Mouse (Mus musculus): Measurements from ENCODE around the gene Bach2.

Bach2 gene

DNA sequence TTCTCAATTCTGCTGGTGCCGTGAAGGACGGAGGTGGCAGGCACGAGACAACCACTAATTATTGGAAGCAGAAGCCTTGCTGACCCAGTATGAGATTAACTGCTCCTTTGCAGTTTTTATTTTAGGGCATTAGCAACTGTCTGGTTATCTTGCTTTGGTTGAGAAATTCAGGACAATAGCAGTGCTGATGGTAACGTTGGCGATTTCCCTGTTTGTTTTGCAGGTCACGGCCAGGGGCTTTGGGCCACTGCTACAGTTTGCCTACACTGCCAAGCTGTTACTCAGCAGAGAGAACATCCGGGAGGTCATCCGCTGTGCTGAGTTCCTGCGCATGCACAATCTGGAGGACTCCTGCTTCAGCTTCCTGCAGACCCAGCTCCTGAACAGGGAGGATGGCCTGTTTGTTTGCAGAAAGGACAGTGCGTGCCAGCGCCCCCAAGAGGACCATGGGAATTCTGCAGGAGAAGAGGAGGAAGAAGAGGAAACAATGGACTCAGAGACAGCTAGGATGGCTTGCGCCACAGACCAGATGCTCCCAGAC lies 323.0 kb downstream of the Bach2 start:
- ATAC-seq (ENCODE audit: low TSS enrichment), result peak; percentile 74

DNA sequence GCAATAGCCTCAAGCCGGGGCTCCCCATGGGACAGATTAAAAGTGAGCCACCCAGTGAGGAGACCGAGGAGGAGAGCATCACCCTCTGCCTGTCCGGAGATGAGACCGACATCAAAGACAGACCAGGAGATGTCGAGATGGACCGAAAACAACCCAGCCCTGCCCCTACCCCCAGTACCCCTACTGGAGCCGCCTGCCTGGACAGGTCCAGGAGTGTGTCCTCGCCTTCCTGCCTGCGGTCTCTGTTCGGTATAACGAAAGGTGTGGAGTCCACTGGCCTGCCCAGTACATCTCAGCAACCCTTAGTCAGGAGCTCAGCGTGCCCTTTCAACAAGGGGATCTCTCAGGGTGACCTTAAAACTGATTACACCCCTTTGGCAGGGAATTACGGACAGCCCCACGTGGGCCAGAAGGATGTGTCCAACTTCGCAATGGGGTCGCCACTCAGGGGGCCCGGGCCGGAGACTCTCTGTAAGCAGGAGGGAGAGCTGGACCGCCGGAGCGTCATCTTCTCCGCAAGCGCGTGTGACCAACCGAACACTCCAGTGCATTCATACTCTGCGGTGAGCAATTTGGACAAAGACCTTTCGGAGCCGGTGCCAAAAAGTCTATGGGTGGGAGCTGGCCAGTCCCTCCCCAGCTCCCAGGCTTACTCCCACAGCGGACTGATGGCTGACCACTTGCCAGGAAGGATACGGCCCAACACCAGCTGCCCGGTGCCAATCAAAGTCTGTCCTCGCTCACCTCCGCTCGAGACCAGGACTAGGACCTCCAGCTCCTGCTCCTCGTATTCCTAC lies 323.9 kb downstream of the Bach2 start:
- no peak for ATAC-seq (ENCODE audit: low TSS enrichment)

DNA sequence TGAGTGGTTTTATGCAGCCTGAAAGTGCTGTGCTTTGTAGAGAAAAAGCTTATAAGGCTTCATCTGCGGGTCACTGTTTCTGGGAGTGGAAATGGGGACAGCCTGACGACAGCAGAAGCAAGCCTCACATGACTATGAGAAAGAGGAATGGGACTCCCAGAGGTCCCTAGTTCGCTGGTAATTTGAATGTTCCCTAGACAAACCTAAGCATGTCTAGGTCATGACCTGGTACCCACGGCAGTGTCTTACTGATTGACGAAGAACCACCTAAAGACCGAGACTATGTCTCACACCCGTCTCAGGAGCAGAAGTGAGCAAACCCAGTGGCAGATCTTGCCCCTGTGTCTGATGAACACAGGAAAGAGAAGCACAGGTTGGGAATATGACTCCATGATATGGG lies 325.8 kb downstream of the Bach2 start:
- no peak for ATAC-seq (ENCODE audit: low TSS enrichment)

DNA sequence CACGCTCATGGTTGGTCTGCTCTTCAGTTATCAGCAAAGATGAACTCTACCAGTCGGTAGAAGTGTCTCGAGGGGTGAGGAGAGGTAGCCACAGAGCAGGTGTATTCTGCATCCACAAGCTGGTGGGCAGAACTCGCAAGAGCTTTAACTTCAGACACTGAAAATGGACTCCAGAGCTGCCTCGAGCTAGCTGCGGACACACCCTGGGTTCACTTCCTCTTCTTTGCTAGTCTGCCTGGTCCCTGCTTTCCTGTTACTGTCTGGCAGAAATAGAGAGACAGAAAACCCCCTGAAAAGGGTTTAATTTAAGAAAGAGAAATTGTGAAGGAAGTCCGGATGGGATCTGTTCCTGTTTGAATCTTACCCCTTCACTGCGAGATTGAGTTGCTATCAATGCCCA lies 326.3 kb downstream of the Bach2 start:
- ATAC-seq (ENCODE audit: low TSS enrichment), result no peak

DNA sequence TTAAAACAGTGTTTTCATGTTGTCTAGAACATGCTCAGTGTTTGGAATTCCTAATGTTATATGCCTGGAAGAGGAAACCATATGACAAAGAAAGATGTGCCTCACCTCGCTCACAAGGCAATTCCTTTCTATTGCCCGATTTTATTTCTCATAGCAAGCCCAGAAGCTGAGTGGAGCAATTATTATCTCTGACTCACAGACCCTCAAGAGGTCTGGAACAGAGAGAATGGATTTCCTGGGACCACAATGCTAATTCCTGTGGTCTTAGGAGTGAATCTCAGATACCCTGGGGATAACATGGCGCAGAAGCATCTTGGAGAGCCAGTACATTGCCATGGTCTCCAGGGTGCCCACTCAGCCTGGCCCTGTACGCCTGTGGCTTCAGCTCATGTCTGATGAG lies 330.4 kb downstream of the Bach2 start:
- no peak for ATAC-seq (ENCODE audit: low TSS enrichment)

DNA sequence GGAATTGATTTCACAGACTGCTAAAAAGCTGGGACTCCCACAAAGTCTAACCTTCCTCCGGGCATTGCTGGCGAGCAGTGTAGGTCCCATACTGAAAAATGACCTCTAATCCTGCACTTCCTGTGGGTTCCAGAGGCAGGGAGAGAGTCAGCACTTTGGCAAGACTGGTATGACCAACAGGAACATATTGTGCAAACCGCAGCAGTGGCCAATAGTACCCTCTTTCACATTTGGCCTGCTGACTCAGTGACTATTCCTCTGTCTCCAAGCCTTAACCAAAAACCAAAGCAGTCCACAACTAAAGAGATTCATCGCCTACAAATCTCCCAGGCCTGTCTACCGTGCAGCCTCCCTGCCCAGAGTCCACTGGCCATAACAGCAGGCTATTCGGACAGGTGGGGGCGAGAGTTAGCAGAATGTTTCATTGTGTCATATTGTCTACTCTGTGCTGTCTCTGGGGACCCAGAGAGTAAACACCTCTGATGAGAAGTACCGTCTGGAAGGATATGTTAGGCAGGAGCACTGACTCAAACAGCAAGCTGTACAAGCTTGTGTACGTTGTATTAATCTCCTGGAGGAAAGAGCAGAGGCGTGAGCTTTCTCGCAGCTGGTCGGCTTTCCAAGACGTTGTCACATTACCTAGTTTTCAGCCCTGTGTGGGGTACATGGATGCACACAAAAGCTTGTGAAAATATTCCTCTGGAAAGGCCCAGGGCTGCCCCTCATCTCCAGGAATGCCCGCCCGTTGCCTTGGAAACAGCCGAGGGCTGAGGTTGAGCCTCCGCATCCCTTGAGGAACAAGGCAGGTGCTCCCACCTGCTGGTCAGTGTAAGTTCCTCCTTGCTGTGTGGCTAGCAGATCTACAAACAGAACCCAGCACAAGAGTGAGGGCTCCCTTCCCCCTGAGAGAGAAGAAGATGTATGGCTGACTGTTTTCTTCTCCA lies 331.7 kb downstream of the Bach2 start:
- peak; percentile 76 for ATAC-seq (ENCODE audit: low TSS enrichment)

DNA sequence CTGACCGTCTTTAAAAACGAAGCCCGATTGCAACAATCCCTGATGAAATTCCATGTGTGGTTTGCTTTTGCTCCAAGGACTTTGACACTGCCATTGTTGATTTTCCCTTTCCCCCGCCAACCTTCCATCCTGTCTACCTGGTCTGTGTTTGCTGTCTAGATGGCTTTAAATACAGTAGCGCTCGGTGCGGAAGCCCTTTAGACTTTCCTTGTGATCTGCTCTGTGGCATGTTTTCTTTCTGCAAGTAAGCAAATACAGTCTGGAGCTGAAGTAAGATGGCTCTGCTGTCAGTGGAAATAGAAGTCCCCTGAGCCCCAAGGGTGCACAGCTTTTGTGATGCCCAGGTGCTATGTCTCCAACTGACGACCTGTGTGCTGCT lies 332.3 kb downstream of the Bach2 start:
- ATAC-seq (ENCODE audit: low TSS enrichment), result no peak

DNA sequence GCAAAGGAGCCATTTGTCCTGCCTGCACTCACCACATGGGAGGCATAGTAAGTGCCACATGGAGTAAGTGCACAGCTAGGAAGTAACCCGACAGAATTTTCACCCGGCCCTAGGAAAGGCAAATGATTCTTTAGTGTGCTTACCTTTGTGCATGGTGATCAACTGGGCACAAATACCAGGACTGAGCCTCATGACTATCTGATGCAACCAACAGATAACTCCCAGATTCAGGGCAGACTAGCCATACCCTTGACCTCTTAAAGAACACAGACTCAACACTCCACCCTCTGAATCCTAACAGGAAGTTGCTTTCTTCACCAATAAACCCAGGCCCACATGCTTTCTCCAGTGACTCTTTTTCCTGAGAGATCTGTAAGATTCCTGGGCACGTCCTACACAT lies 332.8 kb downstream of the Bach2 start:
- no peak for ATAC-seq (ENCODE audit: low TSS enrichment)

DNA sequence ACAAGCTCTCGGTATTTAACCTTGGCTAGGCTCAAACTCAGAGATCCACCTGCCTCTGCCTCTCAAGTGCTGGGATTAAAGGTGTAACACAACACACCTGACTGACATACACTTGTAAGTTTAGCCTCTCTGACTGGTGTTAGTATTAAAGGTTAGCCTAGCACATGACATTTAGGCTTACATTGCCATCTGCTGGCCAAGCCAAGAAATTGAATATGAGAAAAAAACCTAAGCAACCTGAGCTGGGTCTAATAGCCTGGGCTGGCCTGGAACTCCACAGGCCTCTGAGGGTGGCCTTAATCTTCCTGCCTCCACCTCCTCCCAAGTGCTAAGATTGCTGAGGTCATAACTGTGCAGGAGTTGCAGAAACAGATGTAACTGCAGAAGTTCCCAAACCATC lies 333.5 kb downstream of the Bach2 start:
- peak; percentile 55 for ATAC-seq (ENCODE audit: low TSS enrichment)

DNA sequence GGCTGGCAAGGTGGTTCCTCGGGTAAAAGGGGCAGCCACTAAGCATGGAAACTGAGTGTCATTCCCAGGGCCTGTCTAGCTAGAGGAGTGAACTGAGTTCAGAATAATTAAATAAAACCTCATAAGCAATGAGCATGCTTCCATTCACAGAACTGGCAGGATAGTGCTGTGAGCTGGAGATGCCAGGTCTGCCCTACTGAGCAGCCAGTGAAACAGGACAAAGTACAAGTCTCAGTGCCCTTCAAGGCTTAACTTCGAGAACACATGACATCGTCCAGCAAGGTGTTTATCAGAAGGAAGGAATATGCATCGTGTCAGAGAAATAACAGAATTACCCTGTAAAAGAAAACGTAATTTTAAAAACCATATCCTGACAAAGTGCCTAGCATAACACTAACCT lies 335.0 kb downstream of the Bach2 start:
- no peak for ATAC-seq (ENCODE audit: low TSS enrichment)

DNA sequence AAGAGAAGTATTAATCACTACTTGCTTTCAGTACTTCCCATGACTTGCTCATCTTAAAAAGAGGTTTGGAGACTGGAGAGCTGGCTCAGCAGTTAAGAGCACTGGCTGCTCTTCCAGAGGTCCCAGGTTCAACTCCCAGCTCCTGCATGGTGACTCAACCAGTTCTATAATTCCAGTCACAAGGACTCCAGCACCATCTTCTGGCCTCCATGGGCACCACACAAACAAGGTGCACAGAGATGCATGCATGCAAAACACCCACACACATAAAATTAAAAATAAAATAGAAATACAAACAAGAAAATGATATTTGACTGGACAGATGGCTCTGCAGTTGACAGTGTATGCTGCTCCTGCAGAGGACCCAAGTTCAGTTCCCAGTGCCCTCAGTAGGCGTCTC lies 336.0 kb downstream of the Bach2 start:
- no peak for ATAC-seq (ENCODE audit: low TSS enrichment)

DNA sequence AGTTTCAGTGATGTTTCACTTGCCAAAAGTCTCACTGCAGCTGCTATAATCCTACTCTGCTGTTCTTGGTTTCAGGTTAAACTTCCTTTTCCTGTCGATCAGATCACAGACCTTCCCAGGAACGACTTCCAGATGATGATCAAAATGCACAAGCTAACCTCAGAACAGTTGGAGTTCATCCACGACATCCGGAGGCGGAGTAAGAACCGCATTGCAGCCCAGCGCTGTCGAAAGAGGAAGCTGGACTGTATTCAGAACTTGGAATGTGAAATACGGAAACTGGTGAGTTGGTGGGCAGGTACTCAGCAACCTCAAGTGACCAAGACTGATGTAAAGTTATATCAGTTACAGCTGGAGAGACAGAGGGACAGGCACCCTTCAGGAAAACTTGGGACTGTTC lies 336.6 kb downstream of the Bach2 start:
- ATAC-seq (ENCODE audit: low TSS enrichment), result no peak

DNA sequence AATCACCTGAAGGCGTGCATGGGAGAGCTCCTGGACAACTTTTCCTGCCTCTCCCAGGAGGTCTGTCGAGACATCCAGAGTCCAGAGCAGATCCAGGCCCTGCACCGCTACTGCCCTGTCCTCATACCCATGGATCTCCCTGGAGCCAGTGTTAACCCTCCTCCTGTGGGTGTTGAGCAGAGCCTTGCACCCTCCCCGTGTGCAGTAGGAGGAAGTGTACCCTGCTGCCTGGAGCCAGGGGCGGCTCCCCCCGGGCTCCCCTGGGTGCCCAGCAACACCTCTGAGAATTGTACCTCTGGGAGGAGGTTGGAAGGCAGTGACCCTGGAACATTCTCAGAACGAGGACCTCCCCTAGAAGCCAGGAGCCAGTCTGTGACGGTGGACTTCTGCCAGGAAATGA lies 341.2 kb downstream of the Bach2 start:
- no peak for ATAC-seq (ENCODE audit: low TSS enrichment)

DNA sequence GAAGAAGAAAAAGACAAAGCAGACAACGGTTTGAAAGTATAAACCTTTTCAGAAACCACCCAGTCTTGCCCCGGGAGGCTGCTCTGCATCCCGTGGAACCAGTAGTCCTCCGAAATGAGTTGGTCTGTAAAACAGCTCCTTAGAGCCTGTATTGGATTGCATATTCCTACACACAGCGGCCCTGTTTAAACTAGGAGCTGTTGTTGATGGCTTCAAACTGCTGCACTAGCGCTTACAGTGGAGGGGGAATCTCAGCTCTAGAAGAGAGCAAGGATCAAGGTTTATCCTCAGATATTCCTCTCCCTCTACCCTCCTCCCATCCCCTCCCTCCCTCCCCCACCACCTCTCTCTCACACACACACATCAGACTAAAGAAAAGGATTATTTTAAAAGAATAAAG lies 345.6 kb downstream of the Bach2 start:
- ATAC-seq (ENCODE audit: low TSS enrichment), result no peak

DNA sequence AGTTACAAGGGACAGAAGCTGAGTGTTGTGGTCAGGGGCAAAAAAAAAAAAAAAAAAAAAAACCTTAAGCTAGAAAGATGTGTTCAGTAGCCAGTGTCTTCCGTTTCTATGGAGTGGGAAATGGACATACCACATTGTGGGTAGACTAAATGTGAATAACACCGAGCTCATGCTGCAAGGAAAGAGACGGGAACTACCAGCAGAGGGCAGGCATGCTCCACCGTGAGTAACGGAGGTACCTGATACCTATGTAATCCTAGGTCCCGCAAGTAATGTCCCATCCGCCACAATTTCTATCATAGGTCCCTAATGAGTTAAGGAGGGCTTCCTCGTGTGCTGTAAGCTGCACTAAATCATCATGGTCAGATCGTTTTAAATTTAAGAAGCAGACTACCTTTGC lies 348.0 kb downstream of the Bach2 start:
- ATAC-seq (ENCODE audit: low TSS enrichment), result peak; percentile 81

DNA sequence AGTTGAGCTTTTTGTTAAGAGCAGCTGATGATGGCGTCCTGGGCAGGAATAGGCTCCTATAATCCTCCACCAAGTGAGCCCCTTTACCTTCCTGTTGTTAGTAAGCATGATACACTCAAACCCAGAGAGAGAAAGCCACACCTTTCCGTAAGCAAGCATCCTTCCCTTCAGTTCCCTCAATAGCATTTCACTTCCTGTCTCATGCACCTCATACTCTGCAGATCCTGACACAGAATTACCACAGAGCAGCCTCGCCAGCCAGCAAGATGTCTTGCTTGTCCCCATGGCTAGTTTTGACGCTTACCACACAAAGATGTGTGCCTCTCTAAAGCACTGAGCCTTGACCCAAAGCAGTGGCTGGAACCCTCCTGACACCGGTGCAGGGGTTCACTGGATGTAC lies 348.9 kb downstream of the Bach2 start:
- ATAC-seq (ENCODE audit: low TSS enrichment), result no peak

DNA sequence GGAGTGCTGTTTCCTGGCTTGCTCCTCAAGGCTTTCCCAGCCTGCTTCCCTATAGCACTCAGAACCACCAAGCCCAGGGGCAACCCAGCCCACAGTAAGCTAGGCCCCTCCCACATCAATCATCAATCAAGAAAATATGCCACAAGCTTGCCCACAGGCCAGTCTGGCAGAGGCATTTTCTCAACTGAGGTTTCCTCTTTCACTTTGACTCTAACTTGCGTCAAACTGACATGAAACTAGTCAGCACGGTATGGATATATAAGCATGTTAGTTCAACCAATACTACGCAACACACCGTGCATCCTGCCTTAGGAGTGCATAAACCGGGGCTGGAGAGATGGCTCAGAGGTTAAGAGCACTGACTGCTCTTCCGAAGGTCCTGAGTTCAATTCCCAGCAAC lies 349.6 kb downstream of the Bach2 start:
- ATAC-seq (ENCODE audit: low TSS enrichment), result no peak

DNA sequence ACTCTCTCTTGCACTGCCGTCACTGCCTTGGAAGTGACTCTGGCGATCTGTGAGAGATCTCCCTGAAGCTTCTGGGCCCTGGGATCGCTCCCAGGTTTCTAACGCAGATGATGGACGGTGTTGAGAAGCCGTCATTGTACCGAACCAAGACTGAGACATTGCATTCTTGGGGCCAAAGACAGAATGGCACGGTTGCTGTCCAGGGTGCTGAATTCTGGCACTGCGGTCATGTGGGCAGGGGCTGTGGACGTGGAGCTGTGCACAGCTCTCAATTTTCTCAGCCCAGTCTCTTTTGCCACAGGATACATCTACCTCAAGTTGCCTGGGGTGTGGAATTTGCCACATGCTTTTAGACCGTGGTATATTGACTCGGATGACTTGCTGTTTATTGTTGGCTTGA lies 362.5 kb downstream of the Bach2 start:
- no peak for ATAC-seq (ENCODE audit: low TSS enrichment)

DNA sequence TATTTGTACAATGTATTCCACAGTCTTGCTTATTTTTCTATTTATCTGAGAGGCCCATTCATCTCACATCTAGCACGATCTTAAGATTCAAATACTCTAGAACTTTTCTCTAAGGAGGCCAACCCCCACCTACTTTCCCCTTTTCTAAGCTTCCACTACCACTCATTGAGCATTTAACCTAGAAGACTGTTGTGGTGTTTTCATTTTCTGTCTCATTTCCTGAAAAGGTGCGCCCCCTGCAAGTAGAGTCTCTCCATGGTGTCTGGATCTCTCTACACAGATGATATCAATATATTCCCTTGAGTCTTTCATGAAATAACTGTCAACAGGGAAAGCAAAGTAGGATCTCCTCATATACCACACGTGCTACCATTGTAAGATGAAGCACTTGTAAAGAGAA lies 364.1 kb downstream of the Bach2 start, which contains the start of gene Gja10:
Gene Gja10, minus strand, starts transcription at position 101 of the 400 bp plus-strand sequence.
- no peak for ATAC-seq (ENCODE audit: low TSS enrichment)

DNA sequence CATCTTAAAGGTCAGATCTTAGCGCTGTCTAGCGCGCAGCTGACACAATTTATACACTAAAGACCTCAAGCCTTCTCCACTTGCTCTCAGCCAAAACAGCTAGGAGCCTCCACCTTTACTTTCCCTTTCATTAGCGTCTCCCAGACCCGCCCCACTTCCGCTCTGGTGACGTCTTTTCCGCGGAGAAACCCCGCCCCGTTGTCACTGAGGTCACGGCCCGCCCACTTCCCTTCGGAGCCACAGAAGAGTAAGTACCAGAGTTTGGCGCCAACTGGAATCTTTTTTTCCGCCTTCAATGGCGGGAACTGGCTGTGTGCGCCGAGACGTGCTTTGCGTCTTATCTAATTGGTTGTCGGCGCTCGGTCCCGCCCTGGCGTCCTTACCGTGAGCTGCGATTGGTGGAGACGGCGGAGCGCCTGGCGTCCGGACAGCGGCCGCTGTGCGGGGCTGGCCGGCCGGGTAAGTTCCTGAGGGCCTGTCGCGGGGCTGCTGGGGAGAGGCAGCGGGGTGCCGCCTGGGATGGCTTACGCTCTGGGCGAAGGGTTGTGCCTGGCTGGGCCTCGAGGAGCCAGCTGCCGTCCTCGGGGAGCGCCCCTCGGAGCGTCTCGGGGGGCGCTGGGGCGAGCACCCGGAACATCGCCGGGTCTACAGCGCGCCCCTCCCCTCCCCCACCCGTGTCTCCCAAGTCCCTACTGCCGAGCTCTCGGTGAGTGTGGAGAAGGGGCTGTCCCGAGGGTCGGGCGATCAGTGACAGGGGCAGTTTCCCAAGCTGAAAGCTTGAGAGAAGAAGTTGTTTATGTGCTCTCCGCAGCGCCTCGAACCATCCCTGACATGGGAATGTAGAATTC lies 376.7 kb downstream of the Bach2 start, which contains the start of gene Casp8ap2:
Gene Casp8ap2, plus strand, starts transcription at position 418 of the 848 bp plus-strand sequence.
- ATAC-seq (ENCODE audit: low TSS enrichment), result peak; percentile 99

DNA sequence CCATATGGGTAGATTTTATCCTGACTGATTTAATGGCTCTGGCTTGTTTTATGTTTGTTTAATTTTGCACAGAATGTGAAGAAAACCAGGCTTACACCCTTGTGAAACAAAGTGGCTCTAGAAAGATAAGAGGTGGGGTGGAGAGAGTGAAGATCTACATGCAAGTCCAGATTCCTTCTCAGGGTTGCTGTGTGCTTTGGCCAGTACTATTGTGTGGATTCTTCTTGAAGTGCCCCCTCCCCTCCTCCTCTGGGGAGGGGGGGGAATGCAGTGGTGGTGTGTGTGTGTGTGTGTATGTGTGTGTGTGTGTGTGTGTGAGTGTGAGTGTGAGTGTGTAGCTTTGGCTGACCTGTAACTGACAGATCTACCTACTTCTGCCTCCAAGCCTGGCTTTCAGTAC lies 383.0 kb downstream of the Bach2 start:
- ATAC-seq (ENCODE audit: low TSS enrichment), result no peak

Measured in frontal cortex, adult (tissue).